Mouse (Mus musculus): ENCODE measurements around the gene Mgst2. TPM values are rescaled to one million over a fixed set of nuclear protein-coding genes. Genes with fewer than 3 reads are reported as not detected.

Gene Mgst2
- polyA plus RNA-seq, 1 experiment from 2014 or later: not detected

- no peaks in the 10 kb centered on the region for H3K9me3 ChIP-seq (ENCODE audit: control insufficient read depth, low read length)
- no peaks in the 10 kb centered on the region for H3K27me3 ChIP-seq (ENCODE audit: control insufficient read depth, insufficient read depth, low read length)
- no peak overlapping the region for H3K9ac ChIP-seq (ENCODE audit: low read length)
- ATAC-seq (ENCODE audit: low FRiP score) (no peak), DNase-seq (ENCODE audit: low spot score, missing footprints) (no peak)
- peaks cover 10% of the 10 kb centered on the region; the same call in 1 of the 2 replicates for H3K36me3 ChIP-seq (ENCODE audit: control insufficient read depth, insufficient read depth, low read length)
- H3K4me3 ChIP-seq (ENCODE audit: low read depth, low read length): no peak overlapping the region
- H3K27ac ChIP-seq (ENCODE audit: low read depth, low read length): no peak overlapping the region
- H3K4me1 ChIP-seq (ENCODE audit: control insufficient read depth, insufficient read depth, low read length): no peaks in the 10 kb centered on the region
- no peak overlapping the region for H3K4me2 ChIP-seq
- WGBS: 90% methylated on average over 6 of the region's 6 CpGs
Observed at GRCm38 (mm10) chr3:51686316-51686715, 26.2 kb downstream of the Mgst2 start.

- ATAC-seq (ENCODE audit: low FRiP score) (no peak), DNase-seq (ENCODE audit: low spot score, missing footprints) (no peak)
- Histone ChIP-seq H3K4me1 (ENCODE audit: control insufficient read depth, insufficient read depth, low read length) (no peaks in the 10 kb centered on the region), H3K9ac (ENCODE audit: low read length) (no peak overlapping the region), H3K4me2 (no peak overlapping the region), H3K27ac (ENCODE audit: low read depth, low read length) (no peak overlapping the region), H3K9me3 (ENCODE audit: control insufficient read depth, low read length) (no peaks in the 10 kb centered on the region), H3K4me3 (ENCODE audit: low read depth, low read length) (no peak overlapping the region), H3K27me3 (ENCODE audit: control insufficient read depth, insufficient read depth, low read length) (no peaks in the 10 kb centered on the region), H3K36me3 (ENCODE audit: control insufficient read depth, insufficient read depth, low read length) (peaks cover 10% of the 10 kb centered on the region; the same call in 1 of the 2 replicates)
- WGBS: 95% methylated on average over 6 of the region's 6 CpGs
Observed at GRCm38 (mm10) chr3:51686791-51687190, 26.6 kb downstream of the Mgst2 start.

- DNase-seq (ENCODE audit: low spot score, missing footprints): no peak
Observed at GRCm38 (mm10) chr3:51688725-51689124, 28.6 kb downstream of the Mgst2 start.

GRCm38 (mm10) chr3:51693196-51693595 lies 33.0 kb downstream of the Mgst2 start:
- peaks cover 10% of the 10 kb centered on the region for H3K36me3 ChIP-seq (ENCODE audit: control insufficient read depth, insufficient read depth, low read length)
- H3K4me1 ChIP-seq (ENCODE audit: control insufficient read depth, insufficient read depth, low read length): no peaks in the 10 kb centered on the region
- H3K9ac ChIP-seq (ENCODE audit: low read length): no peak overlapping the region
- no peak overlapping the region for H3K27ac ChIP-seq (ENCODE audit: low read depth, low read length)
- no peaks in the 10 kb centered on the region for H3K27me3 ChIP-seq (ENCODE audit: control insufficient read depth, insufficient read depth, low read length)
- H3K4me2 ChIP-seq: no peak overlapping the region
- ATAC-seq (ENCODE audit: low FRiP score) (no peak), DNase-seq (ENCODE audit: low spot score, missing footprints) (no peak)
- WGBS: 87% methylated on average over 10 of the region's 10 CpGs
- no peaks in the 10 kb centered on the region for H3K9me3 ChIP-seq (ENCODE audit: control insufficient read depth, low read length)
- H3K4me3 ChIP-seq (ENCODE audit: low read depth, low read length): no peak overlapping the region

More at GRCm38 (mm10) chr3:51688725-51689124, 28.6 kb downstream of the Mgst2 start:
- no peak for ATAC-seq (ENCODE audit: low FRiP score)
- Histone ChIP-seq H3K4me1 (ENCODE audit: control insufficient read depth, insufficient read depth, low read length) (no peaks in the 10 kb centered on the region), H3K4me3 (ENCODE audit: low read depth, low read length) (no peak overlapping the region), H3K27me3 (ENCODE audit: control insufficient read depth, insufficient read depth, low read length) (no peaks in the 10 kb centered on the region), H3K27ac (ENCODE audit: low read depth, low read length) (no peak overlapping the region), H3K4me2 (no peak overlapping the region), H3K36me3 (ENCODE audit: control insufficient read depth, insufficient read depth, low read length) (peaks cover 10% of the 10 kb centered on the region; the same call in 1 of the 2 replicates), H3K9ac (ENCODE audit: low read length) (no peak overlapping the region), H3K9me3 (ENCODE audit: control insufficient read depth, low read length) (no peaks in the 10 kb centered on the region)
- WGBS: 92% methylated on average over 8 of the region's 8 CpGs

GRCm38 (mm10) chr3:51694576-51694975 lies 34.4 kb downstream of the Mgst2 start:
- WGBS: 92% methylated on average over 14 of the region's 14 CpGs
- Histone ChIP-seq H3K9ac (ENCODE audit: low read length) (no peak overlapping the region), H3K9me3 (ENCODE audit: control insufficient read depth, low read length) (no peaks in the 10 kb centered on the region), H3K4me1 (ENCODE audit: control insufficient read depth, insufficient read depth, low read length) (no peaks in the 10 kb centered on the region), H3K4me3 (ENCODE audit: low read depth, low read length) (no peak overlapping the region), H3K27me3 (ENCODE audit: control insufficient read depth, insufficient read depth, low read length) (no peaks in the 10 kb centered on the region), H3K36me3 (ENCODE audit: control insufficient read depth, insufficient read depth, low read length) (peaks cover 4% of the 10 kb centered on the region), H3K4me2 (no peak overlapping the region), H3K27ac (ENCODE audit: low read depth, low read length) (no peak overlapping the region)
- DNase-seq (ENCODE audit: low spot score, missing footprints) (no peak), ATAC-seq (ENCODE audit: low FRiP score) (no peak)

GRCm38 (mm10) chr3:51695713-51696112 lies 35.6 kb downstream of the Mgst2 start:
- Histone ChIP-seq H3K4me1 (ENCODE audit: control insufficient read depth, insufficient read depth, low read length) (peaks cover 5% of the 10 kb centered on the region), H3K9ac (ENCODE audit: low read length) (no peak overlapping the region), H3K27me3 (ENCODE audit: control insufficient read depth, insufficient read depth, low read length) (no peaks in the 10 kb centered on the region), H3K27ac (ENCODE audit: low read depth, low read length) (no peak overlapping the region), H3K4me2 (no peak overlapping the region), H3K36me3 (ENCODE audit: control insufficient read depth, insufficient read depth, low read length) (no peaks in the 10 kb centered on the region; the same call in none of the 2 replicates), H3K9me3 (ENCODE audit: control insufficient read depth, low read length) (no peaks in the 10 kb centered on the region), H3K4me3 (ENCODE audit: low read depth, low read length) (no peak overlapping the region)
- DNase-seq (ENCODE audit: low spot score, missing footprints): no peak
- WGBS: 90% methylated on average over 3 of the region's 3 CpGs
- no peak for ATAC-seq (ENCODE audit: low FRiP score)

- Histone ChIP-seq H3K9ac (ENCODE audit: low read length) (no peak overlapping the region), H3K4me2 (no peak overlapping the region), H3K4me1 (ENCODE audit: control insufficient read depth, insufficient read depth, low read length) (peaks cover 19% of the 10 kb centered on the region), H3K27ac (ENCODE audit: low read depth, low read length) (no peak overlapping the region), H3K4me3 (ENCODE audit: low read depth, low read length) (no peak overlapping the region), H3K27me3 (ENCODE audit: control insufficient read depth, insufficient read depth, low read length) (no peaks in the 10 kb centered on the region), H3K36me3 (ENCODE audit: control insufficient read depth, insufficient read depth, low read length) (no peaks in the 10 kb centered on the region; the same call in 1 of the 2 replicates), H3K9me3 (ENCODE audit: control insufficient read depth, low read length) (no peaks in the 10 kb centered on the region)
- no peak for ATAC-seq (ENCODE audit: low FRiP score)
- DNase-seq (ENCODE audit: low spot score, missing footprints): no peak
- WGBS: 91% methylated on average over 3 of the region's 3 CpGs
Observed at GRCm38 (mm10) chr3:51697931-51698330, 37.8 kb downstream of the Mgst2 start.

- ATAC-seq (ENCODE audit: low FRiP score) (no peak), DNase-seq (ENCODE audit: low spot score, missing footprints) (no peak)
- no peak overlapping the region for H3K4me2 ChIP-seq
- 85% methylated on average over 4 of the region's 4 CpGs for WGBS
- no peaks in the 10 kb centered on the region for H3K9me3 ChIP-seq (ENCODE audit: control insufficient read depth, low read length)
- H3K27ac ChIP-seq (ENCODE audit: low read depth, low read length): no peak overlapping the region
- H3K36me3 ChIP-seq (ENCODE audit: control insufficient read depth, insufficient read depth, low read length): no peaks in the 10 kb centered on the region; the same call in 1 of the 2 replicates
- no peaks in the 10 kb centered on the region for H3K27me3 ChIP-seq (ENCODE audit: control insufficient read depth, insufficient read depth, low read length)
- H3K4me1 ChIP-seq (ENCODE audit: control insufficient read depth, insufficient read depth, low read length): peaks cover 24% of the 10 kb centered on the region
- no peak overlapping the region; the same call in 1 of the 2 replicates for H3K9ac ChIP-seq (ENCODE audit: low read length)
- no peak overlapping the region for H3K4me3 ChIP-seq (ENCODE audit: low read depth, low read length)
Observed at GRCm38 (mm10) chr3:51700123-51700522, 40.0 kb downstream of the Mgst2 start.

GRCm38 (mm10) chr3:51700731-51701280 lies 40.6 kb downstream of the Mgst2 start:
- Histone ChIP-seq H3K4me1 (ENCODE audit: control insufficient read depth, insufficient read depth, low read length) (peaks cover 24% of the 10 kb centered on the region), H3K4me2 (peak overlapping the region; percentile 36), H3K36me3 (ENCODE audit: control insufficient read depth, insufficient read depth, low read length) (no peaks in the 10 kb centered on the region; the same call in 1 of the 2 replicates), H3K4me3 (ENCODE audit: low read depth, low read length) (no peak overlapping the region), H3K27ac (ENCODE audit: low read depth, low read length) (peak overlapping the region; percentile 89; the same call in 1 of the 2 replicates), H3K27me3 (ENCODE audit: control insufficient read depth, insufficient read depth, low read length) (no peaks in the 10 kb centered on the region), H3K9me3 (ENCODE audit: control insufficient read depth, low read length) (no peaks in the 10 kb centered on the region), H3K9ac (ENCODE audit: low read length) (peak overlapping the region; percentile 61)
- ATAC-seq (ENCODE audit: low FRiP score) (no peak), DNase-seq (ENCODE audit: low spot score, missing footprints) (no peak)
- WGBS: 41% methylated on average over 15 of the region's 15 CpGs

Measured in midbrain, embryonic 11.5 days (tissue).